Mouse (Mus musculus) forebrain, embryonic 13.5 days (tissue): ENCODE data around the gene Pcgf2. TPM values are rescaled to one million over a fixed set of nuclear protein-coding genes. Genes with fewer than 3 reads are reported as not detected.

Source experiments
- ATAC-seq: fragments of 200-750 bp; cut with Nextera tagmentation; 2 replicates; pipeline ENCODE4 v1.8.0; 2017
- H3K27ac ChIP-seq: fragments of 300-500 bp; sonication (generic); 2 replicates; pipeline ENCODE4 v1.5.1; 2015; ENCODE audit warnings: inconsistent platforms, mild to moderate bottlenecking, moderate library complexity
- H3K27me3 ChIP-seq: fragments of 300-500 bp; sonication (generic); 2 replicates; pipeline ENCODE4 v1.6.1; 2015; ENCODE audit warnings: mild to moderate bottlenecking, inconsistent platforms
- H3K36me3 ChIP-seq: fragments of 300-500 bp; sonication (generic); 2 replicates; pipeline ENCODE4 v1.6.1; 2015; ENCODE audit warnings: mild to moderate bottlenecking, inconsistent platforms; ENCODE audit not compliant: poor library complexity, severe bottlenecking
- H3K4me1 ChIP-seq: fragments of 300-500 bp; sonication (generic); 2 replicates; pipeline ENCODE4 v1.6.1; 2015; ENCODE audit warnings: inconsistent platforms
- H3K4me2 ChIP-seq: fragments of 300-500 bp; sonication (generic); 2 replicates; pipeline ENCODE4 v1.6.1; 2015; ENCODE audit warnings: inconsistent platforms, mild to moderate bottlenecking, moderate library complexity
- H3K4me3 ChIP-seq: fragments of 300-500 bp; sonication (generic); 2 replicates; pipeline ENCODE4 v1.5.1; 2015; ENCODE audit warnings: mild to moderate bottlenecking, inconsistent platforms
- H3K9ac ChIP-seq: fragments of 300-500 bp; sonication (generic); 2 replicates; pipeline ENCODE4 v1.6.1; 2015; ENCODE audit warnings: mild to moderate bottlenecking, inconsistent platforms
- H3K9me3 ChIP-seq: fragments of 300-500 bp; sonication (generic); replicated peaks from 2 replicates; pipeline ENCODE4 v1.6.1; 2016; ENCODE audit warnings: inconsistent platforms
- WGBS: fragments of 180-500 bp; shearing (Covaris S2); methylation state at CpG from one replicate; pipeline ENCODE4 v1.1.7; 2015; 5-methylcytosine and 5-hydroxymethylcytosine counted together
- polyA plus RNA-seq: library from polyadenylated mRNA; unstranded; fragments of >200 nt; fragmentation: Nextera tagmentation; extraction: Ambion mirVana; gene quantifications from 2 replicates; pipeline ENCODE4 v1.2.1, GENCODE M21; 2015

Gene Pcgf2
- 21.5 and 22.9 TPM in 2 replicates for polyA plus RNA-seq

- H3K27ac ChIP-seq = peak within 1 kb of the TSS; percentile 97
- peaks cover 63% of the 10 kb centered on the region for H3K4me1 ChIP-seq
- peak within 1 kb of the TSS; percentile 91 for H3K4me2 ChIP-seq
- no peaks in the 10 kb centered on the region for H3K9me3 ChIP-seq
- under 1% methylated on average over 83 of the region's 85 CpGs for WGBS
- peak; percentile 20 for ATAC-seq
- 0 out of 2 replicates have a peak, but pooled peaks cover 5% of the 10 kb centered on the region for H3K36me3 ChIP-seq
- H3K27me3 ChIP-seq = no peaks in the 10 kb centered on the region
- H3K9ac ChIP-seq = peak within 1 kb of the TSS; percentile 97
- H3K4me3 ChIP-seq = peak within 1 kb of the TSS; percentile 68
Measured at GRCm38 (mm10) chr11:97700003-97700745, at the start of gene Pcgf2. Gene Pcgf2, minus strand, starts transcription at chr11:97700497.

DNA sequence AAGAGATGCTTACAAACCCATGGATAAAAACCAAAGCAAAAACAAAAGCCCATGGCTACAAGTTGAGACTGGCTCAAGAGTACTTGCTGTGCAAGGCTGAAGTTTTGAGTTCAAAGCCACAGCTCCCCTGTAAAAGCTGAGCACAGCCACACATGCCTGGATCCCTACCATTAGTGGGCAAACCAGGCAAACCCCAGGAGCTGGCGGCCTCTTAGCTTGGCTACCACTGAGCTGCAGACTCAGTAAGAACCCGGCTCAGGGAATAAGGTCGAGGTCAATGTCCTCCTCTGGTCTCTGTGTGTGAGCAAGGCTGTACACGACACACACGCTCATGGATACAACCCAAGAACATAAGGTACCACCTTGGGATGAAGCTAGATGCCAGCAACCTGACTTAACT is 48.2 kb upstream of the Pcgf2 start:
- Histone ChIP-seq H3K9ac (no peak overlapping the region), H3K36me3 (peaks cover 72% of the 10 kb centered on the region), H3K4me3 (no peak overlapping the region), H3K4me1 (peaks cover 5% of the 10 kb centered on the region), H3K9me3 (no peaks in the 10 kb centered on the region), H3K4me2 (no peak overlapping the region), H3K27me3 (no peaks in the 10 kb centered on the region), H3K27ac (no peak overlapping the region)
- WGBS = 88% methylated on average over 5 of the region's 5 CpGs
- no peak for ATAC-seq

GRCm38 (mm10) chr11:97747773-97748172 is 47.5 kb upstream of the Pcgf2 start:
- no peak overlapping the region for H3K27ac ChIP-seq
- H3K9me3 ChIP-seq = no peaks in the 10 kb centered on the region
- ATAC-seq = no peak
- H3K9ac ChIP-seq = no peak overlapping the region
- H3K4me1 ChIP-seq = peaks cover 12% of the 10 kb centered on the region
- no peak overlapping the region for H3K4me3 ChIP-seq
- H3K27me3 ChIP-seq = no peaks in the 10 kb centered on the region
- peaks cover 65% of the 10 kb centered on the region for H3K36me3 ChIP-seq
- WGBS = 89% methylated on average over 8 of the region's 8 CpGs
- no peak overlapping the region for H3K4me2 ChIP-seq

DNA sequence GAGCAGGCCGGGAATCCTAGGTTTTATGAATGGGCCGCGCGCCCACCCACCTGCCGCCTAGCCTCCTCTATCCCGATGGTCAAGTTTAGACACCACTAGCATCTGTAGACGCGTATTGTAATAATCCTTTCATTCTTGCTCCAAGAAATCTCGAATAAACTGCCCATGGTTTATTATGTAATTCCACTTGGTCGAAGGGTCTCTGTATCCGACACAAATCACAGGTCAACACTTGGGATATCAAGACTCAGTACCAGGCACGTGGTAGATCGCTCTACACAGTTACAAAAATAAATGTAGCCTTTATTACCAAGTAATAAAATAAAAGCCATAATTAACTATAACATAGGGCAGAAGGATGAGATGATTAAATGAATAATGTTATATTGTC is 45.0 kb upstream of the Pcgf2 start:
- ATAC-seq = no peak
- Histone ChIP-seq H3K9me3 (no peaks in the 10 kb centered on the region), H3K27me3 (no peaks in the 10 kb centered on the region), H3K4me2 (peak overlapping the region; percentile 57), H3K36me3 (peaks cover 42% of the 10 kb centered on the region), H3K4me1 (peaks cover 25% of the 10 kb centered on the region), H3K9ac (no peak overlapping the region; the same call in 1 of the 2 replicates), H3K27ac (no peak overlapping the region; the same call in 1 of the 2 replicates), H3K4me3 (peak overlapping the region; percentile 77)
- 13% methylated on average over 13 of the region's 13 CpGs for WGBS

DNA sequence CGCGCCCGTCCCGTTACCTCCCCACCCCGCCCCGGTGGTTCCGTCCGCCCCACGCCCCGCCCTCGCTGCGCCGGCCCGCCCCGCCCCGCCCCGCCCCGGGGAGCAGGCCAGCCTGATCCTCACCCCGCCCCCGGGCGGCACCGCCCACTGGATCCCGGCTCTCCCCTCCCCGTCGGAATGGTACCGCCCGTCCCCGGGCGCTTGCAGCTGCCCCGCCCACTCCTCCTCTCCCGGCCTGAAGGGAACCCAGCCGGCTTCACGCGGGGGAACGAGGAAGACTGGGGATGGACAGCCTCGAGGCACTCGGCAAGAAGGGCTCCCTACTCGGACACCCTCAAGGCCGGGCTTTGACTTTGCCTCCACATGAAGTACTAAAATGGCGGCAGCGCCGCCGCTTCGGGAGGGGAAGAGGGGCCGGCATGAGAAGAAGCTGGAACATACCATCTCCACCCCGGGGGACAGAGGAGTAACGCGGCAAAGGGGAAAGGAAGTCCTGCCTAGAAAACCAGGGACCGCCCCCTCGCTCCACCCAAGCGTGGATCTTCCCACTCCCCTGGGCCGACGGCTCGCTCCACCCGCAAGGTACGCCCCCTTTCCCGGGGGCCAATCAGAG is 44.5 kb upstream of the Pcgf2 start:
- peak overlapping the region; percentile 77 for H3K4me3 ChIP-seq
- under 1% methylated on average over 37 of the region's 57 CpGs for WGBS

DNA sequence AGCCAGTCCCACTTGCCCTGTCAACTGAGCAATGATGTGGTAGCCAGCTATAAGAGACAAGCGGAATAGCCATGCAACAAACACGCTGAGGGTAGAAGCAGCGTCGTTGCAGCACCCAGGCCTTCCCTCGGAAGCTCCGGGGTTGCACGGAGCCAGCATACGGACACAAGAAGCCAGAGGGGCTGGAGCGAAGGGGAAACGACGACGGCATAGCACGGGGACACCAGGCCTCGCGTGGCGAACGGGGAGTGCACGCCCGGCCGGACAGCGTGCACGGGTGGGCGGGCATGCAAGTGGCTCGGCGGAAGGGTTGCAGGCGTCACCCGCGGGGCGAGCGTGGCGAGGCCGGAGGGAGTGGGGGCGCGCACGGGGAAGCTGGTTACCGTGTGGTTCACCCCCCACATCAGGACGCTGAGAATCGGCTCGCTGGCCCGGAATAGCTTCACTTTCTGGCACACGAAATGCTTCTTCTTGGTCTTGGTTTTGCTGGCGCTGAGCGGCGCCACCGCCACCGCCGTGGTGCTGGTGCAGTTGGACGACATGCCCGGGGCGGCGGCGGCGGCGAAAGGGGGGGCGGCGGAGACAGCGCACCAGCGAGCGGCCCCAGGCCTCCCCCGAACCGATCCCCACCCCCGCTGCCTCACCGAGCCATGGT is 43.9 kb upstream of the Pcgf2 start, which contains the start of gene Pip4k2b:
Pip4k2b (minus strand) TSS at position 642 of the 655 bp plus-strand sequence.
- H3K27ac ChIP-seq = peak within 1 kb of the TSS; percentile 95
- H3K4me3 ChIP-seq = peak within 1 kb of the TSS; percentile 77
- H3K4me2 ChIP-seq = peak within 1 kb of the TSS; percentile 73
- WGBS = under 1% methylated on average over 40 of the region's 63 CpGs
- peak within 1 kb of the TSS; percentile 89 for H3K9ac ChIP-seq
- H3K36me3 ChIP-seq = peaks cover 31% of the 10 kb centered on the region
- H3K27me3 ChIP-seq = no peaks in the 10 kb centered on the region
- ATAC-seq = peak; percentile 34
- H3K9me3 ChIP-seq = no peaks in the 10 kb centered on the region
- peaks cover 30% of the 10 kb centered on the region for H3K4me1 ChIP-seq

More for the DNA sequence above, 44.5 kb upstream of the Pcgf2 start:
- Histone ChIP-seq H3K9ac (peak overlapping the region; percentile 89), H3K9me3 (no peaks in the 10 kb centered on the region), H3K27me3 (no peaks in the 10 kb centered on the region), H3K27ac (peak overlapping the region; percentile 95), H3K4me1 (peaks cover 30% of the 10 kb centered on the region), H3K4me2 (peak overlapping the region; percentile 73), H3K36me3 (peaks cover 38% of the 10 kb centered on the region)
- ATAC-seq = peak; percentile 97

DNA sequence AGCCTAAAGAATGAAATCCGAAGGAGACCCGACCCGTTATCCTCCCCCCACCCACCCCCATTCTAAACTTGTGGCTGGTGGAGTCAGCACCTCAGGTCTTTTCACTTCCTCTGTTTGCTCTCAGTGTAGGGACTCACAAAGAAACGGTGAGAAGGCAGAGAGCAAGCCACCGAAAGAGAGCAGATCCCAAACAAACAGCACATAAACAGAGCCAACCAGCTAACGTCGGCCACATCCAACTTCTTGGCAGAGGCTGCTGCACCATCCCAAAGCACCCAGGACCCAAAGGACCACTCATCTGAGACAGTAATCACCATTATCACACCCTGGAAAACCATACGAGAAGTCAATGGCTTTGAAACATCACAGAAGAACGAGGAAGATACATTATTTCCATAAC is 43.1 kb upstream of the Pcgf2 start:
- no peak overlapping the region for H3K27ac ChIP-seq
- H3K36me3 ChIP-seq = peaks cover 26% of the 10 kb centered on the region
- peaks cover 30% of the 10 kb centered on the region for H3K4me1 ChIP-seq
- no peaks in the 10 kb centered on the region for H3K9me3 ChIP-seq
- peak overlapping the region; percentile 73 for H3K4me2 ChIP-seq
- WGBS = 46% methylated on average over 9 of the region's 9 CpGs
- H3K9ac ChIP-seq = peak overlapping the region; percentile 89
- peak overlapping the region; percentile 77 for H3K4me3 ChIP-seq
- H3K27me3 ChIP-seq = no peaks in the 10 kb centered on the region
- ATAC-seq = no peak

- no peaks in the 10 kb centered on the region for H3K9me3 ChIP-seq
- no peak for ATAC-seq
- H3K36me3 ChIP-seq = peaks cover 18% of the 10 kb centered on the region
- peak overlapping the region; percentile 77 for H3K4me3 ChIP-seq
- WGBS = 77% methylated on average over 9 of the region's 9 CpGs
- H3K27ac ChIP-seq = no peak overlapping the region
- H3K27me3 ChIP-seq = no peaks in the 10 kb centered on the region
- H3K9ac ChIP-seq = 0 out of 2 replicates have a peak overlapping the region, but pooled peaks have one; percentile 89
- peak overlapping the region; percentile 73 for H3K4me2 ChIP-seq
- H3K4me1 ChIP-seq = peaks cover 30% of the 10 kb centered on the region
Measured at GRCm38 (mm10) chr11:97742591-97742990, 42.3 kb upstream of the Pcgf2 start.

DNA sequence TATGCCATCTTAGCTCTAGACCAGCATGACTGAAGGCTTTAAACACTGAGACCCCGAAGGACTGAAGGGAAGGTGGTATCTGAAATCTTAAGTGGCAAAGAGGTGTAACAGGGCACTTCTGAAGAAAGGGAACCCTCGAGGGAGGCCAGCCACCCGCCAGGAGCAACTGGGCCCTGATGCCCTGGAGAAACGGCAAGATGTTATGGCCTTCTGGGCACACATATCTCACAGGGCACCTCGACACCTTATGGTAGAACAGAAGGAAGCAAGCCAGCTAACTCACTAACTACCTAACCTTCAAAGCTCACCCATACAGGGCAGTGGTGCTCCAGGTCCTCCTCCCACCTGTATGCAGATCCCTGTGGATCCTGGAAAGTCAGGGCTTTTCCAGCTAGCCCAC is 41.9 kb upstream of the Pcgf2 start:
- Histone ChIP-seq H3K4me3 (no peak overlapping the region), H3K4me2 (peak overlapping the region; percentile 73), H3K36me3 (peaks cover 13% of the 10 kb centered on the region), H3K9ac (0 out of 2 replicates have a peak overlapping the region, but pooled peaks have one; percentile 89), H3K27ac (no peak overlapping the region), H3K4me1 (peaks cover 30% of the 10 kb centered on the region), H3K27me3 (no peaks in the 10 kb centered on the region), H3K9me3 (no peaks in the 10 kb centered on the region)
- 92% methylated on average over 5 of the region's 5 CpGs for WGBS
- no peak for ATAC-seq

DNA sequence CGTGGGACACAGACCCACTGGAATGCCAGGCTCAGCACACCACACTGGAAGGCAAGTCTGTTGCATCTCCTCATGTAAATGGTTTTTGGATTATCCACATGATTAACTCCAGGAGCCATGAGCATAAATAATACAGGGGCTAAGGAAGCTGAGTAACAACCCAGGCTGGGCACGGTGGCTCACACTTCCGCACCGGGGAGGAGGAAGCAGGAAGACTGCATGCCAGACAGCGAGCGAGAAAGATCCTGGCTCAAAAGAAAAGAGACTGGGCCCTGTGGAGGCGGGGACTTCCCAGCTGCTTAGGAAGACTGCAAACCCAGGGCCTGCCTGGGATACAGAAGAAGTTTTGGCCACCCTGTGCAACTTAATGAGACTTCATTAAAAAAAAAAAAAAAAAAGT is 39.9 kb upstream of the Pcgf2 start:
- Histone ChIP-seq H3K4me1 (peaks cover 30% of the 10 kb centered on the region), H3K27ac (no peak overlapping the region), H3K9ac (0 out of 2 replicates have a peak overlapping the region, but pooled peaks have one; percentile 0), H3K4me2 (no peak overlapping the region), H3K9me3 (no peaks in the 10 kb centered on the region), H3K36me3 (no peaks in the 10 kb centered on the region), H3K4me3 (no peak overlapping the region), H3K27me3 (no peaks in the 10 kb centered on the region)
- whole genome bisulfite sequencing = 42% methylated on average over 7 of the region's 7 CpGs
- no peak for ATAC-seq

DNA sequence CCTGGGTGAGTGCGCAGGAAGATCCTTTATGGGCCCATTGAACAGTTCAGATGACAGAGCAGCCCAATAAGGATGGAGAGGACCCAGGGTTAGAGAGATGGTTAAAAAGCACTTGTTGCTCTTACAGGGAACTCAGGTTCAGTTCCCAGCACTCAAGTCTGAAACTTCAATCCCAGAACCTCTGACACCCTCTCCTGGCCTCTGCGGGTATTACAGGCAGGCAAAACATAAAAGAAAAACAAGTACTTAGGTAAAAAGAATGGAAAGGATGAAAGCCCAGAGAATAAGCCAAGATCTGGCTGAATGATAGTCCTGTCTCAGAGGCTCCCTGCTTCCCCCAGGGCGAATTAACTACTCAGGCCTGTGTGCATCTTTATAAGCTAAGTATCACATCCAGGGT is 38.9 kb upstream of the Pcgf2 start:
- ATAC-seq = no peak
- H3K4me2 ChIP-seq = no peak overlapping the region
- no peak overlapping the region for H3K9ac ChIP-seq
- 90% methylated on average over 3 of the region's 3 CpGs for WGBS
- no peaks in the 10 kb centered on the region for H3K36me3 ChIP-seq
- no peaks in the 10 kb centered on the region for H3K27me3 ChIP-seq
- peaks cover 30% of the 10 kb centered on the region for H3K4me1 ChIP-seq
- H3K27ac ChIP-seq = no peak overlapping the region
- no peaks in the 10 kb centered on the region for H3K9me3 ChIP-seq
- H3K4me3 ChIP-seq = no peak overlapping the region

GRCm38 (mm10) chr11:97738703-97739102 is 38.4 kb upstream of the Pcgf2 start:
- H3K4me1 ChIP-seq = peaks cover 29% of the 10 kb centered on the region
- H3K4me3 ChIP-seq = no peak overlapping the region
- ATAC-seq = no peak
- WGBS = 67% methylated on average over 6 of the region's 6 CpGs
- no peak overlapping the region for H3K27ac ChIP-seq
- no peaks in the 10 kb centered on the region for H3K9me3 ChIP-seq
- no peaks in the 10 kb centered on the region for H3K27me3 ChIP-seq
- no peak overlapping the region for H3K9ac ChIP-seq
- H3K4me2 ChIP-seq = no peak overlapping the region
- no peaks in the 10 kb centered on the region for H3K36me3 ChIP-seq
